Mouse (Mus musculus): ENCODE data around the gene Elmo1.

Elmo1 gene

GRCm38 (mm10) chr13:20279889-20280288, 189.5 kb downstream of the Elmo1 start:
- no peak for DNase-seq

- no peak for DNase-seq
These were observed 193.5 kb downstream of the Elmo1 start for GRCm38 (mm10) chr13:20283891-20284290.

GRCm38 (mm10) chr13:20286680-20287079, 196.3 kb downstream of the Elmo1 start:
- DNase-seq = no peak

- DNase-seq = peak; percentile 17
These were observed 198.0 kb downstream of the Elmo1 start for GRCm38 (mm10) chr13:20288393-20288792.

- DNase-seq = no peak
These were observed 200.0 kb downstream of the Elmo1 start for GRCm38 (mm10) chr13:20290412-20290811.

GRCm38 (mm10) chr13:20292348-20292747, 202.0 kb downstream of the Elmo1 start:
- peak; percentile 37 for DNase-seq

GRCm38 (mm10) chr13:20295278-20295970, 205.0 kb downstream of the Elmo1 start:
- no peak for DNase-seq

GRCm38 (mm10) chr13:20297841-20298240, 207.4 kb downstream of the Elmo1 start:
- peak; percentile 63 for DNase-seq

GRCm38 (mm10) chr13:20299424-20299823, 209.0 kb downstream of the Elmo1 start:
- peak; percentile 30 for DNase-seq

- no peak for DNase-seq
These were observed 209.7 kb downstream of the Elmo1 start for GRCm38 (mm10) chr13:20300052-20300564.

- no peak for DNase-seq
These were observed 210.2 kb downstream of the Elmo1 start for GRCm38 (mm10) chr13:20300626-20301025.

GRCm38 (mm10) chr13:20301760-20302159, 211.4 kb downstream of the Elmo1 start:
- DNase-seq = no peak

GRCm38 (mm10) chr13:20305621-20306020, 215.2 kb downstream of the Elmo1 start:
- DNase-seq = no peak

GRCm38 (mm10) chr13:20306180-20307177, 216.1 kb downstream of the Elmo1 start:
- DNase-seq = no peak

- DNase-seq = no peak
These were observed 217.0 kb downstream of the Elmo1 start for GRCm38 (mm10) chr13:20307381-20307780.

GRCm38 (mm10) chr13:20311612-20312011, 221.2 kb downstream of the Elmo1 start:
- DNase-seq = peak; percentile 85

GRCm38 (mm10) chr13:20313345-20313744, 222.9 kb downstream of the Elmo1 start:
- no peak for DNase-seq

GRCm38 (mm10) chr13:20316139-20316538, 225.7 kb downstream of the Elmo1 start:
- DNase-seq = no peak

GRCm38 (mm10) chr13:20318615-20319219, 228.3 kb downstream of the Elmo1 start:
- DNase-seq = no peak

- no peak for DNase-seq
These were observed 229.8 kb downstream of the Elmo1 start for GRCm38 (mm10) chr13:20320232-20320631.

GRCm38 (mm10) chr13:20323478-20323877, 233.1 kb downstream of the Elmo1 start:
- no peak for DNase-seq

GRCm38 (mm10) chr13:20327064-20327463, 236.7 kb downstream of the Elmo1 start:
- no peak for DNase-seq

GRCm38 (mm10) chr13:20327975-20328374, 237.6 kb downstream of the Elmo1 start:
- no peak for DNase-seq

All from kidney, postnatal 14 days (tissue).